Mouse (Mus musculus) thymus, postnatal 0 days (tissue): ENCODE data around the gene Cep131. TPM values are rescaled to one million over a fixed set of nuclear protein-coding genes. Genes with fewer than 3 reads are reported as not detected.

ENCODE experiments used
- DNase-seq: peaks from one replicate; pipeline ENCODE4 v3.0.0-alpha.2; 2015; ENCODE audit warnings: low spot score
- polyA plus RNA-seq: library from polyadenylated mRNA; unstranded; fragments of >200 nt; fragmentation: Nextera tagmentation; extraction: Ambion mirVana; gene quantifications from 2 replicates; pipeline ENCODE4 v1.2.1, GENCODE M21; 2015

Cep131 gene
- polyA plus RNA-seq, 1 experiment from 2014 or later, result 11.2 TPM

- DNase-seq, result no peak
Measured at GRCm38 (mm10) chr11:120052274-120052673, 34.4 kb downstream of the Cep131 start.

DNA sequence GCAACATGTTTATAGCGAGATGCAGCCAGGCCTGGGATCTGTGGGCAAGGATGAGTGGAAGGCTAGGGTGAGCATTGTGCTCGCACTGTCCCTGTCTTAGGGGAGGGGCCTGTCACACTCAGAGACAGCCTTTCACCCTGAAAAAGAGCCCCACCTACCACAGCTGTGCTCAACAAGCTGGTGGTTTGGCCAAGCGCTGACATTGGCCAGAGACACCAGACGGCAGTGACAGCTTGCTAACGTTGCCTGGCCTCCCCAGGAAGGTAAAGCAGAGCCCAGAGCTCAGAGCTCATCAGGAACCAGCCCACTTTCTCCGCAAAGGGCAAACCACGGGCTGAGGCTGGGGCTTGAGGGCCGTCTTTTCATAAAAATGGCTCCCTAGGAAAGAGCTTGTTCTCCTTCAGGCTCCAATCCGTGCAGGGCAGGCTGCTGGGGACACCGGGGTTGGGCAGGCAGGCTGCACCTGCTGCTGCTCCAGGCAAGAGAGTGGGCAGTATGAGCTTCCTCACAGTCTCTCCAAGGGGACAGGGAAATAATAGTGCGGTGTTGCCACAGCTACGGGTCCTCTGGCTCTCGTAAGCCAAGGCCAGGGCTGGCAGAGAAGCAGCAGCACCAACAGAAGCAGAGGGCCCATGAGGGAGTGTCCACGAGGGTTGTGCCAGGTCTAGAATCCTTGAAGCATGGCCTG lies 35.4 kb downstream of the Cep131 start:
- peak; percentile 33 for DNase-seq

DNA sequence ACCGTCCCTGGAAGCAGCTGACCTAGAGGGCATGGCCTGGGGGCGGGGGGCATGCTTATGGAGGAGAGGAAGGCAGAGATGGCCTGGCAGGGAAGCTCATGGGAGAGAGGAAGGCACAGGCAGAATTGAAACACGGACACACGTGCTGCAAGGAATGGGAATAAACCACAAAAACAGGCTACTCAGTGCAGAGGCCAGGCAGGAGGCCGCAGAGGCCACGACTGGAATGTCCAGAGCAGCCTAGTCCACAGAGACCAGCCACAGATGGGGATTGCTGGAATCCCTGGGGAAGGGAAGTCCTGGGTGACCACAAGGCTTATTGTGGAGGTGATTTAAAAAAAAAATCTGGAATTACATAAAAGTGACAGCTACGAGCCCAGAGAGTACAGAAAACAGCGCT lies 37.6 kb downstream of the Cep131 start:
- DNase-seq, result no peak

DNA sequence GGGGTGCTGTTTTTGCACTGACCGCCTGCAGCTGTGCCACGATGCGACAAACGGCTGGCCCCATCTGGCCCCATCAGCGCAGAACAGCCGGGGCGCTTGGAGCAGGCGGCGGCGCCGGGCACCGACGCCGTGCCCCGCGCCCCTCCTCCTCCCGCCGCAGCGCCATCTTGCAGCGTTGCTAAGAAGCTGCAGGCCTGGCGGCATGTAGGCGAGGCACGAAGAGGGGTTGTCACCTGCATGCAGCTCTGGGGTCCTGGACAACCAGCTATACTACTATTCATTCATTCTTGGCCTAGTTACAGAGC lies 38.4 kb downstream of the Cep131 start:
- peak; percentile 50 for DNase-seq

DNA sequence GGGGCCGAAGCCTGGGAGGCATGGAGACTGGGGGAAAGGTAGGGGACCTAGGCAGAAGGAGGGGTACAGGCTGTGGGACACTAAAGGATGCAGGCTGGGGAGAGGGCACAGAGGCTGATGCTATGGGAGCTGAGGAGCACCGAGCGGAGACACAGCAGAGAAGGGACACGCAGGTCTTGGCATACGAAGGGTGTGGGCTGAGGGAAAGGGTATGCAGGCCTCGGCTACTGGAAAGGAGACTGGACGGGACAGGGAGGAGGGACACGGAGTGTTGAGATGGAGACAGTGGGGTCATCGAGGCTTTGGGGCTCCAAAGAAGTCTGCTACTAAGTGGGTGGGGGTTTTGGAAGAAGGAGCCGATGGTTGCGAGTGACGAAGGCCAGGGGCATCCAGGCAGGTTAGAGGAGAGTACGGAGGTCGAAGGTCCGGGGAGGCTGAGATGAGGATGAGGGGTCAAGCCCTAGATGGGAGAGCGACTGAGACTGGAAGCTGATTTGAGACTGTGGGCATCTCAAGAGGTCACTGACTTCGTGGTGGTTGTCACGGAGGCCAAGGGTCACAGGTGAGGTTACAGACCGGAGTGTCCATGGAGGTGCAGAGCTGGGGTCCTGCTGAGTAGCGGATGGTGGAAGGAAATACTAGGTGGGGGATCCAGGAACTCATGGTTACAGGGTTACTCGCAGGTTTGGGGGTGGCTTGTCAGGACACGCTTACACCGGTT lies 38.9 kb downstream of the Cep131 start:
- DNase-seq, result no peak

- no peak for DNase-seq
Measured at GRCm38 (mm10) chr11:120046553-120047191, 40.0 kb downstream of the Cep131 start, which contains the start of gene Aatk. Gene Aatk, minus strand, starts transcription at chr11:120047167.

GRCm38 (mm10) chr11:120045839-120046552 lies 40.6 kb downstream of the Cep131 start:
- no peak for DNase-seq

DNA sequence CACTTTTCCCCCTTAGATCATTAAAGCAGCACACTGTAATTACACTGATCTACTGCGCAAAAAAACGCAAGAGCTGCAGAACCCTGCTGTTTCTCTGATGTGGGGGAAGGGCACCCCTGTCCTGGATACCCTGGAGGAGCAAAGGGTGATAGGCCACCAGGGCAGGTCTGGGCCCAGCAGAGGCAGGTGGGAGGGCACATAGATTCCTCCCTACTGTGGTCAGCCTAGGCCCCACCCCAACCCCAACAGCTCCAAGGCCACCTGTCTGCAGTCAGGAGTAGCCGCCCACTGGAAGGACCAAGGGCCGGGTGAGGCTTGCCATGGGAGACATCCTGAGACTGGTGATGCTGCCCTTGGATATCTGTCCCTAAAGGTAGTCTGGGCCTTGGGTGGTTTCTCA lies 41.3 kb downstream of the Cep131 start:
- no peak for DNase-seq

- DNase-seq, result no peak
Measured at GRCm38 (mm10) chr11:120042141-120042838, 44.3 kb downstream of the Cep131 start.

DNA sequence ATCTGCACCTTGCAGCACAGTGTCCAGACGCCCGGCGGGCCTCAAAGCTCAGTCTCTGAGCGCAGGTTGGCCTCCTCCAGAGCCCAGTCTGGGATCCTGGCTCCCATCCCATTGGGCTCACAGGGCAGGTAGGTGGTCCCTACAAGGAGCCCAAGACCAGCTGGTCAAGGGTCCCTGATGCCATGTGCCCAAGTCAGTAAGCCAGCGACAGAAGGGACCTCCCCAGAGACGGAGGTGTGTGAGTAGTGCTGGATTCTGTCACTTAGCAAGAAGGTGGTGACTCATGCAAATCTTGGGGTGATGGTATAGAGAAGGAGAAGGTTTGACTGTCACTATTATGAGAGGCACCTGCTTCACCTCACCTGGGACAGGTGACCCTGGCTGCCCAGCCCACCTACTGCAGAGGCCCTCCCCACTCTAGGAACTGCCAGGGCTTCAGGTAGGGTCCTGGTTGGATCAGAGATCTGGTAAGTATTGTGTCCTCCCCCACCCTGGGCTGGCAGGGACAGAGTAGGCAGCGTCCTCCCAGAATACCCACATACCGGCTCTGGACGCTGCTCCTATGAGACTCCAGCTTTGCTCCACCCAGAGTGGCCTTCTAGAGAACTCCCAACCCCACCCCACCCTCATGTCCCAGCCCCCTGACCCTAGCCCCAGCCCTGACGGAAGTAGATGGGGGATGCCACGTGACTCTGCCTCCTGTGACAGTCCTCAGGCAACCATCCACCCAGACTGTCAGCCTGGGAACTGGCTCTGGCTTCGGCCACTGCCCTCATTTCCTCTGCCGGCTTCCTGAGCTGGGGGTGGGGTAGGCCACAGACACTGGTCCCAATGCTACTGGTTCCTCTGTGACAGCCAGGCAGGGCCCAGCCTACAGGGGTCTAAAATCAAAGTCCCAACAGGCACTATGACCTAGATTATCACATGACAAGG lies 45.2 kb downstream of the Cep131 start:
- no peak for DNase-seq

- no peak for DNase-seq
Measured at GRCm38 (mm10) chr11:120040440-120040839, 46.2 kb downstream of the Cep131 start.

DNA sequence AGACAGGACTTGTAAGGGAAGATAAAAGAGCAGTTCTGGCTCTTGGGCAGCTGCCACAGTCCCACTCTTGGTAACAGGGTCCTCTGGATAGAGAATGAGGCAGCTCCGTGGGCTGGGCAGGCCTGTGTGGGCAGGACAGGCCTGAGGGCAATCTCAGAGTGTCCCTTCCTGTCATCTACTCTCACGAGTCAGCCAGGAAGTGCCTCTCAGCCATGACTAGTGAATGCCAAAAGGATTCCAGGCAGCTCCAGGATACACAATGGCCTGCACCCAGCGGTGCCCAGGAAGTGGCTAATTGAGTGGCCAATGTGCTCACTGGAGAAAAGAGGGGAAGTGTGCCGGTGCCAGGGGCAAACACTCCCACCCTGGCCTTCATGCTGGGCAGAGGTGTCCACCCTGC lies 47.0 kb downstream of the Cep131 start:
- DNase-seq, result no peak

DNA sequence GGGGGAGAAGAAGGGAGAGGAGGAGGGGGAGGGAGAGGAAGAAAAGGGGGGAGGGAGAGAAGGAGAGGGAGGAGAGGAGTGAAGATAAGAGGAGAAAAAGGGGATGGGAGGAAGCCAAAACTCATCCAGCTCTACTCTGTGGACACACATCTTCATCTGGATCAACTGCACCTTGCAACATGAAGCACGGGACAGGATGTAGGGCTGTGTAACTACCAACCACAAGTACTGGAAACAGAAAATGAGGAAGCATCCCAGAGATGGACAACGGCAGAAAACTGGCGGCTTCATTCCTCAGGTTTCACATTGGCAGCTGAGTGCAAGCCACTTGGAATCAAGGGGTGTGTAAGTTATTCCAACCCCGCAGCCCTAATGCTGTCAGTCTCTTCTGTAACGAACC lies 51.9 kb downstream of the Cep131 start:
- no peak for DNase-seq

GRCm38 (mm10) chr11:120034306-120034705 lies 52.3 kb downstream of the Cep131 start:
- DNase-seq, result no peak

DNA sequence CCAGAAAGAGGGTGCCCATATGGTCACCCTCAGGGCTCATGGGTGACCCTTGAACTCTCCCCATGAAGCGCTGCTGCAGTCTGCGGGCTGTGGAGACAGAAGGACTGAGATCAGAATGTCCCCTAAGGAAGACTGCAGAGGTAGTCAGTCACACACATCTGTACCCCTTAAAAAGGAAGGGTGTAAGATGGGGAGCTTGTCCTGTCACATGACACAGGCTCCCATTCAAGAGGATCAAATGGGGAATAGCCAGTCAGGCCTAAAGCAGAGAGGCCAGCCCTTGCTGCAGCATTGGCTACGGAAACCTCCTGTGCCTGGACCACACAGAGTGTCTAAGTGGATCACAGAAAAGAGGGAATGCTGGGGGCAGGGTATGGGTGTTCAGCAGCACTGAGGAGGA lies 53.2 kb downstream of the Cep131 start:
- no peak for DNase-seq

DNA sequence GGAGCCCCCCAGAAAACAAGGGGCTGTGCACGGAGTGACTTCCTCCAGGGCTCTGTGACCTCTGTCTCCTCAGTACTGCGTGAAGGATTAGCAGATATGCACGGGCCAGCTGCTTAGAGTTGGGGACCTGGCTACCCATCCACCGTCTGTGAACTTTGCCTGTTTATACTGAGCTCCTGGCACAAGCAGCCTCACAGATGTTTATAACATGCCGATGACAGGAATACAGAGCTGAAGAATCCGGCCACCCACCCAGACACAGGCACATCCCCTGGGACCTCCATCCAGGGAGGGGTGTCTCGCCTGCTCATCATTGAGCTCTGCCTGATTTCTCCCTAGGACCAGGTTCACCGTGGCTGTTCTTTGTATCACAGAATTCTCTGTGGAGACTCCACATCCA lies 54.6 kb downstream of the Cep131 start:
- DNase-seq, result no peak

DNA sequence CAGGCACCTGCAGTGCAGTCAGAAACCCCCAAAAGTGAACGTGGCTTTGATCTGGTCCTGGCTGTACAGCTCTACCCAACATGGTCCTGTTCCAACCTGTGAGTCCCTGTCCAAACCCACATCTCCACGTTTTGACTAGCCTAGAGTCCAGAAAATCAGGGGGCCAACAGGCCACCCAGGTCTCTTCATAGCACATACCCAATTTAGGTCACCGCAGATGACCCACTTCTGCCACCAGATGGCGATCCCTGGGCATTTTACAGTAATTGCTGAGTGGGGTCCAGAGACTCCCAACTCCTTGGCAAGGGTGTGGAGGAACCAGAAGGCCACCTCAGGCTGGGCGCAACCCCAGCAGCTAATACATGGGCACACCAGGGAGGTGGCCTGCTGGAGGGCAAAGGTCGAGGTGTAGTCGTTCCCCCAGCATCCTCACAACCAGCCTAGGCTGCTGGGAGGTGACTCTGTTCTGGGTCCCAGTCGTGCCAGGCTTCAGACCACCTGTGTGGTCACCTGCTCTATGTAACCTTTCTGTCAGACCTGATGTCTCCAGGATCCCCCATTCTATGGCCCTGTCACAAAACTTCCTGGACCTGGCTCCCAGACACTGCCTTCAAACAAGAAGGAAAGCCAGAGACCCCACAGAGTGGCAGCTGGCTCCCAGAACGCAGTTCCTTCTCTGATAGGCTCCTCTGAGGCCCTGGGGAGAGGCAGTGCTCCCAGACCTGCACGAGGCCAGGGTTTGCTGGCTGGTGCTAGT lies 56.3 kb downstream of the Cep131 start:
- peak; percentile 46 for DNase-seq

DNA sequence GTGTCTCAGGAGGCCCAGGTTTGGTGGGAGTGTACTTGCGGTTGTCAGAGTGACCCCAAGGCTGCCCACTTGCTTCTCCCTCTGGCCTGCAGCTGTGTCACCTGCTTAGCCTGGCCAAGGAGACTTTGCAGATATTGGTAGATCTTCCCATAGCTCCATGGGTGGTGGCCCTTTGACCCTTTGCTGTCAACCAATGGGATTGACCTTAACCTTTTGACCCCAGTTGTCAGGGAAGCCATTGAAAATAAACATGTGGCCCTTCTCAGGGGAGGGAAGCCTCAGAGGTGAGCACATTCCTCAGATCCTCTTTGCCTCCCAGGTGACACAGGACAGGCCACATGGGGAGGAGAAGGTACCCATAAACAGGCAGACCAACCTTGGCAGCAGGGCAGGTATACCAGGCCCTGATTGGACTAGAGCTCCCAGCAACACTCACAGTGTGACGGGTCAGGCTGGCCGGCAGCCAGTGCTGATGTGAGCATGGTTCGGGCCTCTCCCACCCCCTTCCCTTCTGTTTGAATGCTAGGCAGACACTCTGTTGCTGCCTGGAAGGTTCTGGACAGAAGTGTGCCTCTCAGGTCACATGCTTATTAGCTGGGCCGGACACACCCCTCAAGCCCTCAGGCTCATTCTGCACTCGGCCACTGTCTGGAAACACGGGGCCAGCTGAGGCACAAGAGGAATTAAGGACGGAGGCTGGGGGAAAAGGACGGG lies 57.0 kb downstream of the Cep131 start:
- no peak for DNase-seq
